Mouse (Mus musculus) c-Kit-negative CD71-positive TER-119-positive erythroid progenitor cells, embryonic 14.5 days (primary cell): ENCODE data around the gene 9030624G23Rik.
"Not testable (repeated sequence)": the region's sequence is repeated elsewhere in the genome, so short reads cannot be mapped to it uniquely, and the experiment has no call there.

Experiments used
- DNase-seq: peaks from one replicate; pipeline ENCODE4 v3.0.0-alpha.2; 2013; ENCODE audit warnings: low read depth, low spot score

Gene 9030624G23Rik

GRCm38 (mm10) chr12:24097108-24097520, at the start of gene 9030624G23Rik:
Gene 9030624G23Rik (minus strand): TSS chr12:24097246.
- not testable (repeated sequence) for DNase-seq

DNA sequence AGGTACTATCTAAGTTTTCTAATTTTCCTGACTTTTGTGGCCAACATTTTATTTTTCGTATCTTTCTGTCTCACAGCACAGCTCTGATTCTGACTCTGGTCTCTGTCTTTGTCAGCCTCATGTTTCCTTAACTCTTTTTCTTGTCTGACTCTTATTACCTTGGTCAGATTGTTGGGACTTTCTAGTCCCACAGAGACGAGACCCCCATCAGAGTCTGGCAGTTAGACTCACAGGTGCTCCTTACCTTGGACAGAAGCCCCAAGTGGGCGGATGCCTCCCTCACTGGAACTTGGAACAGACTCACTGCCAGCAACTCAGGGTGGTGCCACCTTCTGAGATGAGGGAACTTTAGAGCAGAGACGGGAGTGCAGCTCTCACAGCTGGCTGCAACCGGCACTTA, 13.9 kb downstream of the 9030624G23Rik start:
- not testable (repeated sequence) for DNase-seq
